Mouse (Mus musculus) ES-E14 (cell line): ENCODE data around the gene Tnnt1. TPM values are rescaled to one million over a fixed set of nuclear protein-coding genes. Genes with fewer than 3 reads are reported as not detected.
"Not testable (repeated sequence)": the region's sequence is repeated elsewhere in the genome, so short reads cannot be mapped to it uniquely, and the experiment has no call there.

ENCODE experiments used
- DNase-seq: peaks from one replicate; pipeline ENCODE4 v3.0.0-alpha.2; 2013; ENCODE audit warnings: low read depth, low spot score
- H3K27ac ChIP-seq: 2 replicates; pipeline ENCODE4 v1.5.1; 2012; ENCODE audit warnings: low read depth, mild to moderate bottlenecking, low read length, moderate library complexity, mixed read lengths; ENCODE audit not compliant: poor library complexity, insufficient read depth, severe bottlenecking
- H3K36me3 ChIP-seq: 2 replicates; pipeline ENCODE4 v1.6.1; 2012; ENCODE audit warnings: mild to moderate bottlenecking, low read length, moderate library complexity, mixed read lengths; ENCODE audit not compliant: control insufficient read depth, poor library complexity, insufficient read depth, severe bottlenecking
- H3K4me1 ChIP-seq, 2 experiments: fragments of 150-350 bp in 1 of 2; sonication (generic) in 1 of 2; 2 replicates each; pipeline ENCODE4 v1.6.1; 2012; ENCODE audit warnings: low read length in 2 of 2, mild to moderate bottlenecking in 1 of 2, mixed read lengths in 1 of 2; ENCODE audit not compliant: control insufficient read depth in 2 of 2, insufficient read depth in 2 of 2, poor library complexity in 1 of 2
- H3K4me3 ChIP-seq, 2 experiments: fragments of 150-350 bp in 1 of 2; sonication (generic) in 1 of 2; 2 replicates each; pipeline ENCODE4 v1.5.1; 2012; ENCODE audit warnings: low read length in 2 of 2, low read depth in 1 of 2, mild to moderate bottlenecking in 1 of 2, mixed read lengths in 1 of 2; ENCODE audit not compliant: insufficient read depth in 1 of 2, poor library complexity in 1 of 2, severe bottlenecking in 1 of 2
- H3K9ac ChIP-seq: 2 replicates; pipeline ENCODE4 v1.6.1; 2012; ENCODE audit warnings: low read depth, mild to moderate bottlenecking, low read length, mixed read lengths; ENCODE audit not compliant: poor library complexity, insufficient read depth, severe bottlenecking
- H3K9me3 ChIP-seq: fragments of 150-350 bp; sonication (generic); 2 replicates; pipeline ENCODE4 v1.6.1; 2012; ENCODE audit warnings: low read depth, mild to moderate bottlenecking, low read length; ENCODE audit not compliant: control insufficient read depth, insufficient read depth
- CHD2 ChIP-seq: IDR thresholded peaks from 2 replicates; pipeline ENCODE4 v1.6.1; 2014; ENCODE audit warnings: mild to moderate bottlenecking, low read depth, low read length, inconsistent platforms
- HCFC1 ChIP-seq: IDR thresholded peaks from 2 replicates; pipeline ENCODE4 v1.6.1; 2012; ENCODE audit warnings: low read length, inconsistent platforms, borderline replicate concordance; ENCODE audit not compliant: insufficient read depth
- MAFK ChIP-seq: IDR thresholded peaks from 2 replicates; pipeline ENCODE4 v1.6.1; 2014; ENCODE audit warnings: mild to moderate bottlenecking, low read depth, low read length, inconsistent platforms; ENCODE audit not compliant: insufficient read depth
- ZC3H11A ChIP-seq: IDR thresholded peaks from 2 replicates; pipeline ENCODE4 v1.6.1; 2012; ENCODE audit warnings: low read depth, mild to moderate bottlenecking, inconsistent platforms, low read length, borderline replicate concordance
- ZNF384 ChIP-seq: IDR thresholded peaks from 2 replicates; pipeline ENCODE4 v1.6.1; 2012; ENCODE audit warnings: low read depth, low read length, inconsistent platforms
- in situ Hi-C, 2 experiments: fragments of 600-800 bp; cut with MboI; formaldehyde crosslinking; loops; one replicate each; pipeline ENCODE4 v1.15.1; 2025; ENCODE audit warnings: low sequenced_read_pairs in 2 of 2, inconsistent platforms in 1 of 2; ENCODE audit not compliant: unreplicated experiment in 2 of 2
- total RNA-seq: library from RNA; depleted of rRNA; stranded (reverse); fragments of 300-350 nt; gene quantifications from 2 replicates; pipeline ENCODE4 v1.2.3, GENCODE M21; 2012

Gene Tnnt1
- total RNA-seq, 1 experiment: 8.4 TPM

GRCm38 (mm10) chr7:4527302-4527689 lies 11.1 kb upstream of the Tnnt1 start:
- Histone ChIP-seq H3K9ac (peak overlapping the region; percentile 65), H3K4me3 (peak overlapping the region; percentile 51 to 52)

DNA sequence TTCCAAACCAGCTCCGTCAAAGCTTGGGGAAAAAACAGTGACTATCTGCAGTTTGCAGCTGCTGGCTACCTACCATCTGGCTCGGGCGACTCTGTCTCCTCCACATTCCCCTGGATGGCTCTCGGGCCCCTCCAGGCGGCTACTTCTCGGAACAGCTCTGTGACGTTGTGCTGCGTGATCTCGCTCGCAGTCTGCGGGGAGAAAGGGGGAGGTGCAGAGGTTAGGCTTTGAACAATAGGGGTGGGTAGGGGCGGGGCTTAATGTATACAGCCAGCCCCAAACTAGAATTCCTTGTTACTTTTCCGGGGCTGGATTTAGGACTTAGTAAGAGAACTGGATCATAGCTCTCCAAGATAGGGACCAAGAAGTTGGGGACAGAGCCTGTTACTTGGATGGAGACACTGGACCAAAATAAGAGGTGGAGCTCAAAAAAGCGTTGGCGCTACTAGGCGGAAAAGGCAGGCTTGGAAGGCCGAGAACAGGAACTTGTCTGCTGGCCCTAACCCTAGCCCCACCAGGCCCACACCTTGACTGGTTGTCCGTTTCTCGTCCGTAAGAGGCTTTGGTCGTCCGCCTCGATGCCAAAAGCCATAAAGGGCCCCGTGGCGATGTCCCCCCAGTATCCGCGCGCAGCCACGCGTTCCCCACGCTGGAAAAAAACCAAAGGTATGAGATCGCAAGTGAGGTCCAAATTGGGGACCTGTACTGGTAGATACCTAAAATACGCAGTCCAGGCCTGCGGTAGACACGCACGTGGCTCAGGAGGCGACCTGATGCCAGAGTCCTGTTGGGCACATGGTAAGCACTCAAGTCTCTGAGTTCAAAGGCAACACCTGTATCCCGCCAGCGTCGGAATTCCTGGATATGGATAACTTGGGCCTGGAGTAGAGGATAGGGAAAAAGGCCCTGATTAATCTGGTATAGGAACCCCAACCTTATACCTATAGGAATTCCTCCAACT lies 10.4 kb upstream of the Tnnt1 start:
- peak; percentile 94 for DNase-seq
- Histone ChIP-seq H3K9me3 (no peaks in the 10 kb centered on the region), H3K36me3 (no peaks in the 10 kb centered on the region), H3K27ac (0 out of 2 replicates have a peak overlapping the region, but pooled peaks have one; percentile 8), H3K4me1 (peaks cover 3 to 21% of the 10 kb centered on the region in 2 experiments; a peak in 1 of 4 replicates), H3K9ac (peak overlapping the region; percentile 70), H3K4me3 (peak overlapping the region; percentile 46 to 51)
- TF ChIP-seq HCFC1 (no peak), ZNF384 (no peak), CHD2 (peak; percentile 83), ZC3H11A (peak; percentile 19; the same call in 1 of the 2 replicates), MAFK (no peak)
- in situ Hi-C loops: no loop called here

More at GRCm38 (mm10) chr7:4527302-4527689, 11.1 kb upstream of the Tnnt1 start:
- Histone ChIP-seq H3K9me3 (no peaks in the 10 kb centered on the region), H3K27ac (no peak overlapping the region), H3K36me3 (no peaks in the 10 kb centered on the region), H3K4me1 (peaks cover 3 to 21% of the 10 kb centered on the region in 2 experiments; a peak in 1 of 4 replicates)
- DNase-seq: no peak
- in situ Hi-C loops: no loop called here
- TF ChIP-seq ZC3H11A (no peak), ZNF384 (no peak), CHD2 (no peak), HCFC1 (no peak), MAFK (no peak)

DNA sequence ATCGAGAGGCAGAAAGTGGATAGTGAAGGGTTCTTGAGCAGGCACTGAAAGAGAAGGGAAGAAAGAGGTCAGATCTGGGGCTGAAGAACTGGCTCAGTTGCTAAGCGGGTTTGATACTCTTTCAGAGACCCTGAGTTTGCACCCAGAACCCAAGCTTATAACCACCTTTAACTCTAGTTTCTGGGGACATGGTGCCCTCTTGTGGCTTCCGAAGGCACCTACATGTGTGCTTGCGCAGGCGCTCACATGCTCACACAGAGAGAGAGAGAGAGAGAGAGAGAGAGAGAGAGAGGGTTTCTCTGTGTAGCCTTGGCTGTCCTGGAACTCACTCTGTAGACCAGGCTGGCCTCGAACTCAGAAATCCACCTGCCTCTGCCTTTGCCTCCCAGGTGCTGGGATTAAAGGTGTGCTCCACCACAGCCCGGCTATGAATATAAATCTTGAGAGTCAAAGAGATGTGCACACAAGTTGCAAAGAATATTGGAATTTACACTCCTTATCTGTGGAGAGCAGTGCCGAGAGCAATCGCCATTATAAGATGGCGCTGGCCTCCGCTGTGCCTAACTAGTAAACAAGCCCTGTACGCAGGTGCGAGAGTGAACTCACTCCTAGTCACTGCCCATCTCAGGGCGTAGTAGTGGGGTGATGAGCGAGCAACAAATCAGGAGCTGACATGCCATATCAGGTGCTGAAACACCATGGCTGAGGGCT lies 8.2 kb upstream of the Tnnt1 start, which contains the start of gene Tnni3:
Gene Tnni3 (minus strand): TSS at position 18 of the 711 bp plus-strand sequence.
- H3K4me1 ChIP-seq: peaks cover 3 to 25% of the 10 kb centered on the region in 2 experiments; a peak in 2 of 4 replicates
- H3K9me3 ChIP-seq, H3K4me3 ChIP-seq, H3K9ac ChIP-seq, H3K27ac ChIP-seq, DNase-seq, in situ Hi-C loops, H3K36me3 ChIP-seq: not testable (repeated sequence)
- peak; percentile 70; the same call in 1 of the 2 replicates for TF ChIP-seq ZC3H11A

- H3K9me3 ChIP-seq: no peaks in the 10 kb centered on the region
- H3K27ac ChIP-seq: no peak overlapping the region
- H3K36me3 ChIP-seq: peaks cover 2% of the 10 kb centered on the region; the same call in 1 of the 2 replicates
- DNase-seq: no peak
- no peak for TF ChIP-seq ZNF384
- no peak for TF ChIP-seq MAFK
- no peak for TF ChIP-seq HCFC1
- no peak for TF ChIP-seq CHD2
- in situ Hi-C loops: no loop called here
- H3K4me1 ChIP-seq: peaks cover 3 to 25% of the 10 kb centered on the region in 2 experiments; a peak in 2 of 4 replicates
- H3K9ac ChIP-seq: no peak overlapping the region
- H3K4me3 ChIP-seq: no peak overlapping the region
Measured at GRCm38 (mm10) chr7:4523205-4524130, 7.3 kb upstream of the Tnnt1 start.
